Mouse (Mus musculus): ENCODE measurements around the gene Ppp6r1. TPM values are rescaled to one million over a fixed set of nuclear protein-coding genes. Genes with fewer than 3 reads are reported as not detected.

The Ppp6r1 gene
- polyA plus RNA-seq, 2 experiments = 7.9 to 86.9 TPM

- no peak overlapping the region for H3K27ac ChIP-seq (replicated peaks; ENCODE audit: low read depth, low read length)
- no peak overlapping the region for H3K4me2 ChIP-seq (replicated peaks; ENCODE audit: low read depth, low read length, severe bottlenecking)
- 95% methylated on average over 8 of the region's 8 CpGs for WGBS
- no peaks in the 10 kb centered on the region for H3K27me3 ChIP-seq (ENCODE audit: control insufficient read depth, insufficient read depth, low read length)
- no peak overlapping the region for H3K4me3 ChIP-seq (replicated peaks; ENCODE audit: low read length)
- no peaks in the 10 kb centered on the region for H3K4me1 ChIP-seq (ENCODE audit: control insufficient read depth, insufficient read depth, low read length)
- no peak for DNase-seq (ENCODE audit: low spot score)
- no peaks in the 10 kb centered on the region for H3K9me3 ChIP-seq (ENCODE audit: control insufficient read depth, low read length)
- no peak for TF ChIP-seq POLR2A (IDR thresholded peaks at IDR 0.05; ENCODE audit: borderline replicate concordance, extremely low read depth, insufficient read depth, insufficient read length)
- peaks cover 57% of the 10 kb centered on the region for H3K36me3 ChIP-seq (ENCODE audit: control insufficient read depth, insufficient read depth, low read length)
- ATAC-seq (ENCODE audit: low FRiP score, low read depth) = no peak
- no peak overlapping the region for H3K9ac ChIP-seq (ENCODE audit: low read depth, low read length, severe bottlenecking)
These were observed 9.7 kb upstream of the Ppp6r1 start for GRCm38 (mm10) chr7:4668506-4668905.

- DNase-seq (ENCODE audit: low spot score) (no peak), ATAC-seq (ENCODE audit: low FRiP score, low read depth) (no peak)
- Histone ChIP-seq H3K27me3 (ENCODE audit: control insufficient read depth, insufficient read depth, low read length) (no peaks in the 10 kb centered on the region), H3K27ac (replicated peaks; ENCODE audit: low read depth, low read length) (no peak overlapping the region), H3K4me1 (ENCODE audit: control insufficient read depth, insufficient read depth, low read length) (no peaks in the 10 kb centered on the region), H3K4me2 (replicated peaks; ENCODE audit: low read depth, low read length, severe bottlenecking) (no peak overlapping the region), H3K36me3 (ENCODE audit: control insufficient read depth, insufficient read depth, low read length) (peaks cover 58% of the 10 kb centered on the region), H3K9ac (ENCODE audit: low read depth, low read length, severe bottlenecking) (no peak overlapping the region), H3K9me3 (ENCODE audit: control insufficient read depth, low read length) (no peaks in the 10 kb centered on the region), H3K4me3 (replicated peaks; ENCODE audit: low read length) (no peak overlapping the region)
- TF ChIP-seq POLR2A (IDR thresholded peaks at IDR 0.05; ENCODE audit: borderline replicate concordance, extremely low read depth, insufficient read depth, insufficient read length) = no peak
- 94% methylated on average over 5 of the region's 5 CpGs for WGBS
These were observed 8.1 kb upstream of the Ppp6r1 start for GRCm38 (mm10) chr7:4666871-4667270.

- DNase-seq (ENCODE audit: low spot score) = no peak
- H3K36me3 ChIP-seq (ENCODE audit: control insufficient read depth, insufficient read depth, low read length) = peaks cover 41% of the 10 kb centered on the region
- 88% methylated on average over 2 of the region's 2 CpGs for WGBS
These were observed 4.9 kb upstream of the Ppp6r1 start for GRCm38 (mm10) chr7:4663742-4664141.

GRCm38 (mm10) chr7:4663179-4663578 is 4.4 kb upstream of the Ppp6r1 start:
- H3K4me1 ChIP-seq (ENCODE audit: control insufficient read depth, insufficient read depth, low read length) = peaks cover 7% of the 10 kb centered on the region
- ATAC-seq (ENCODE audit: low FRiP score, low read depth) (no peak), DNase-seq (ENCODE audit: low spot score) (no peak)
- peaks cover 36% of the 10 kb centered on the region for H3K36me3 ChIP-seq (ENCODE audit: control insufficient read depth, insufficient read depth, low read length)
- no peak overlapping the region for H3K27ac ChIP-seq (replicated peaks; ENCODE audit: low read depth, low read length)
- H3K4me2 ChIP-seq (replicated peaks; ENCODE audit: low read depth, low read length, severe bottlenecking) = no peak overlapping the region
- no peak for TF ChIP-seq POLR2A (IDR thresholded peaks at IDR 0.05; ENCODE audit: borderline replicate concordance, extremely low read depth, insufficient read depth, insufficient read length)
- no peaks in the 10 kb centered on the region for H3K27me3 ChIP-seq (ENCODE audit: control insufficient read depth, insufficient read depth, low read length)
- H3K9me3 ChIP-seq (ENCODE audit: control insufficient read depth, low read length) = no peaks in the 10 kb centered on the region
- no peak overlapping the region for H3K9ac ChIP-seq (ENCODE audit: low read depth, low read length, severe bottlenecking)
- H3K4me3 ChIP-seq (replicated peaks; ENCODE audit: low read length) = no peak overlapping the region
- WGBS = 66% methylated on average over 8 of the region's 8 CpGs

More at GRCm38 (mm10) chr7:4663742-4664141, 4.9 kb upstream of the Ppp6r1 start:
- Histone ChIP-seq H3K9ac (ENCODE audit: low read depth, low read length, severe bottlenecking) (no peak overlapping the region), H3K4me2 (replicated peaks; ENCODE audit: low read depth, low read length, severe bottlenecking) (no peak overlapping the region), H3K4me1 (ENCODE audit: control insufficient read depth, insufficient read depth, low read length) (peaks cover 7% of the 10 kb centered on the region), H3K4me3 (replicated peaks; ENCODE audit: low read length) (no peak overlapping the region), H3K9me3 (ENCODE audit: control insufficient read depth, low read length) (no peaks in the 10 kb centered on the region), H3K27ac (replicated peaks; ENCODE audit: low read depth, low read length) (no peak overlapping the region), H3K27me3 (ENCODE audit: control insufficient read depth, insufficient read depth, low read length) (no peaks in the 10 kb centered on the region)
- ATAC-seq (ENCODE audit: low FRiP score, low read depth) = no peak
- no peak for TF ChIP-seq POLR2A (IDR thresholded peaks at IDR 0.05; ENCODE audit: borderline replicate concordance, extremely low read depth, insufficient read depth, insufficient read length)

GRCm38 (mm10) chr7:4659911-4660443 is 1.2 kb upstream of the Ppp6r1 start:
- Histone ChIP-seq H3K9me3 (ENCODE audit: control insufficient read depth, low read length) (no peaks in the 10 kb centered on the region), H3K36me3 (ENCODE audit: control insufficient read depth, insufficient read depth, low read length) (peaks cover 24% of the 10 kb centered on the region), H3K4me2 (replicated peaks; ENCODE audit: low read depth, low read length, severe bottlenecking) (peak overlapping the region; percentile 90), H3K4me3 (replicated peaks; ENCODE audit: low read length) (peak overlapping the region; percentile 88), H3K4me1 (ENCODE audit: control insufficient read depth, insufficient read depth, low read length) (peaks cover 16% of the 10 kb centered on the region), H3K9ac (ENCODE audit: low read depth, low read length, severe bottlenecking) (peak overlapping the region; percentile 94), H3K27me3 (ENCODE audit: control insufficient read depth, insufficient read depth, low read length) (no peaks in the 10 kb centered on the region), H3K27ac (replicated peaks; ENCODE audit: low read depth, low read length) (peak overlapping the region; percentile 97)
- ATAC-seq (ENCODE audit: low FRiP score, low read depth) (no peak), DNase-seq (ENCODE audit: low spot score) (peak; percentile 18)
- TF ChIP-seq POLR2A (IDR thresholded peaks at IDR 0.05; ENCODE audit: borderline replicate concordance, extremely low read depth, insufficient read depth, insufficient read length) = no peak
- WGBS = 57% methylated on average over 3 of the region's 3 CpGs

Measured in limb, embryonic 14.5 days (tissue).